27 mouse cellular contexts compared by ENCODE assay signal in the genomic region with DNA sequence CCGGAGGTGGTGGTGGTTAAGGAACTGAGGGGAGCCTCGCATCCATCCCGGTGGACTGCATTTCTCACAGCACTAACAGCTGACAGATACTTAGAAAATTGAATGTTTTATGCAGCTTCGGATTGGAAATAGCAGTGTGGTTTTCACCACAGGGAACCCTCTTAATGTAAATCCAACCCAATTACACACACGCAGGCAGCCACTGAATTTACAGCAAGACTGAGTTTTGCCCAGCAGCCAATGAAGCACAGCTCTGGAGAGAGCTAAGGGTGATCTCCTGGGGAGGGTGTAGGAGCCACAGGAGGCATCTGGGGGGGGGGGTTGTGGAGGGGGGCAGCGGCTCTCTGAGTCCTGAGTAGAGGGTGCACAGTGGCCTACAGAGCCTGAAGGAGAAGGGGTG.
A peak's percentile ranks its signal among the peaks of the same experiment; 100 is the strongest.
DNase-seq lines count a peak whose midpoint lies in the region; ATAC-seq and TF ChIP-seq lines count a peak whose summit lies in the region.
"Had no signal": no experiment of that assay in that cellular context is flagged by ENCODE, and none has a peak within 500 bp of the region (broad histone marks: within the 10 kb centered on the region; RNA-seq: fewer than 3 reads in every experiment).

No protein-coding gene starts in this region.

- no peak overlapping the region for H3K27ac ChIP-seq in midbrain, embryonic 14.5 days (replicated peaks; ENCODE audit: low read depth, low read length)
- no peak overlapping the region for H3K27ac ChIP-seq in midbrain, embryonic 15.5 days
- 0 out of 2 replicates have a peak overlapping the region, but pooled peaks have one; percentile 2 for H3K27ac ChIP-seq in bone marrow macrophage, adult 2 months (ENCODE audit: insufficient read depth, low read depth, low read length)
- H3K27ac ChIP-seq: embryonic facial prominence, embryonic 13.5 days; forebrain, embryonic 10.5 days; forebrain, embryonic 15.5 days; heart, embryonic 15.5 days; hindbrain, embryonic 15.5 days; intestine, embryonic 15.5 days had no signal

- no peaks in the 10 kb centered on the region for H3K9me3 ChIP-seq in midbrain, embryonic 14.5 days (ENCODE audit: control insufficient read depth, low read length)
- H3K9me3 ChIP-seq in midbrain, embryonic 15.5 days: no peaks in the 10 kb centered on the region
- H3K9me3 ChIP-seq: embryonic facial prominence, embryonic 13.5 days; forebrain, embryonic 10.5 days; forebrain, embryonic 15.5 days; heart, embryonic 12.5 days; heart, embryonic 15.5 days; hindbrain, embryonic 15.5 days; intestine, embryonic 15.5 days had no signal

- peak; percentile 61 for DNase-seq in heart, adult 11 months
- DNase-seq in heart, postnatal 14 days: no peak
- DNase-seq in midbrain, embryonic 14.5 days: peak; percentile 41
- DNase-seq in brain, embryonic 14.5 days (ENCODE audit: low read depth): peak; percentile 74
- DNase-seq in thymus, adult 18-20 months: no peak
- no peak for DNase-seq in lung, postnatal 14 days
- DNase-seq: adrenal gland, adult 2 months; adrenal gland, postnatal 14 days; cerebellum, adult 11 months; cerebellum, adult 2 months; cerebellum, adult 9-11 months; cerebellum, postnatal 25 days; gastrocnemius, postnatal 10 days; gastrocnemius, postnatal 36 days; heart, adult 18-20 months; heart, postnatal 10 days; heart, postnatal 4 days had no signal

- intact Hi-C loops in heart, postnatal 14 days (cut with DNase I): no loop called here

- H3K9ac ChIP-seq in midbrain, embryonic 14.5 days (replicated peaks; ENCODE audit: low read length): no peak overlapping the region
- H3K9ac ChIP-seq in midbrain, embryonic 15.5 days: no peak overlapping the region
- H3K9ac ChIP-seq: embryonic facial prominence, embryonic 13.5 days; forebrain, embryonic 15.5 days; heart, embryonic 12.5 days; heart, embryonic 15.5 days; hindbrain, embryonic 15.5 days; intestine, embryonic 15.5 days had no signal

- no peaks in the 10 kb centered on the region for H3K27me3 ChIP-seq in midbrain, embryonic 14.5 days (ENCODE audit: control insufficient read depth, insufficient read depth, low read length)
- H3K27me3 ChIP-seq in midbrain, embryonic 15.5 days (replicated peaks): no peaks in the 10 kb centered on the region
- H3K27me3 ChIP-seq: forebrain, embryonic 15.5 days; hindbrain, embryonic 15.5 days; intestine, embryonic 15.5 days had no signal

- no peak overlapping the region for H3K4me3 ChIP-seq in midbrain, embryonic 14.5 days (replicated peaks; ENCODE audit: low read depth, low read length)
- H3K4me3 ChIP-seq in midbrain, embryonic 15.5 days: no peak overlapping the region
- H3K4me3 ChIP-seq in bone marrow macrophage, adult 2 months (ENCODE audit: insufficient read depth, low read length): no peak overlapping the region
- H3K4me3 ChIP-seq: embryonic facial prominence, embryonic 13.5 days; forebrain, embryonic 10.5 days; forebrain, embryonic 15.5 days; heart, embryonic 12.5 days; heart, embryonic 15.5 days; hindbrain, embryonic 15.5 days; intestine, embryonic 15.5 days had no signal

- WGBS in midbrain, embryonic 14.5 days: 33% methylated on average over 6 of the region's 6 CpGs
- WGBS in midbrain, embryonic 15.5 days: 36% methylated on average over 6 of the region's 6 CpGs

- TF ChIP-seq POLR2A in bone marrow macrophage, adult 2 months (IDR thresholded peaks at IDR 0.05; ENCODE audit: borderline replicate concordance, low read depth, low read length): no peak
- TF ChIP-seq POLR2A in brain, embryonic 14.5 days (IDR thresholded peaks at IDR 0.05; ENCODE audit: borderline replicate concordance, extremely low read depth, insufficient read depth, insufficient read length, poor library complexity, severe bottlenecking): no peak

- H3K4me2 ChIP-seq in midbrain, embryonic 14.5 days (ENCODE audit: low read length): no peak overlapping the region
- H3K4me2 ChIP-seq in midbrain, embryonic 15.5 days: no peak overlapping the region
- H3K4me2 ChIP-seq: embryonic facial prominence, embryonic 13.5 days; forebrain, embryonic 15.5 days; heart, embryonic 12.5 days; heart, embryonic 15.5 days; hindbrain, embryonic 15.5 days; intestine, embryonic 15.5 days had no signal

- no peak for ATAC-seq in midbrain, embryonic 14.5 days (ENCODE audit: low FRiP score, low TSS enrichment)
- no peak for ATAC-seq in midbrain, embryonic 15.5 days (replicated peaks)
- ATAC-seq: CD4-positive, CD25-positive, alpha-beta regulatory T cell, adult 4 months; forebrain, embryonic 15.5 days; intestine, embryonic 15.5 days had no signal

- no peaks in the 10 kb centered on the region for H3K4me1 ChIP-seq in midbrain, embryonic 14.5 days (ENCODE audit: control insufficient read depth, insufficient read depth, low read length)
- peaks cover 5% of the 10 kb centered on the region; the same call in 1 of the 2 replicates for H3K4me1 ChIP-seq in midbrain, embryonic 15.5 days
- peaks cover 34% of the 10 kb centered on the region for H3K4me1 ChIP-seq in bone marrow macrophage, adult 2 months (ENCODE audit: control insufficient read depth, insufficient read depth, low read length)
- H3K4me1 ChIP-seq: forebrain, embryonic 10.5 days; forebrain, embryonic 15.5 days; heart, embryonic 12.5 days; intestine, embryonic 15.5 days had no signal

- no peak for TF ChIP-seq CTCF in bone marrow macrophage, adult 2 months (IDR thresholded peaks at IDR 0.05; ENCODE audit: low read depth, low read length)
- no peak for TF ChIP-seq CTCF in brain, embryonic 14.5 days (IDR thresholded peaks at IDR 0.05; ENCODE audit: borderline replicate concordance, extremely low read depth, insufficient read depth, insufficient read length)

- H3K36me3 ChIP-seq in midbrain, embryonic 14.5 days (ENCODE audit: control insufficient read depth, insufficient read depth, low read length): no peaks in the 10 kb centered on the region
- no peaks in the 10 kb centered on the region for H3K36me3 ChIP-seq in midbrain, embryonic 15.5 days (replicated peaks)
- H3K36me3 ChIP-seq: embryonic facial prominence, embryonic 13.5 days; forebrain, embryonic 10.5 days; forebrain, embryonic 15.5 days; heart, embryonic 12.5 days; heart, embryonic 15.5 days; hindbrain, embryonic 15.5 days; intestine, embryonic 15.5 days had no signal

Comparison
In these comparisons a context has a peak if more than half of its experiments do, and no peak if none do; other contexts are left out.
1. DNase-seq: peak in heart, adult 11 months (single experiment), midbrain, embryonic 14.5 days (single experiment) and brain, embryonic 14.5 days (single experiment); none in heart, postnatal 14 days (0 of 2), thymus, adult 18-20 months (0 of 2) and lung, postnatal 14 days (single experiment).